7 mouse cellular contexts compared by ENCODE assay signal in genomic region chr17:6781273-6781672, GRCm38 (mm10). TPM values are rescaled to one million over a fixed set of nuclear protein-coding genes. Genes with fewer than 3 reads are reported as not detected.
DNase-seq lines count a peak whose midpoint lies in the region; ATAC-seq lines count a peak whose summit lies in the region.

No protein-coding gene starts in this region.

- H3K27me3 ChIP-seq in lung, embryonic 16.5 days (ENCODE audit: control insufficient read depth, insufficient read depth, low read depth, low read length), result no peaks in the 10 kb centered on the region
- peaks cover 44% of the 10 kb centered on the region for H3K27me3 ChIP-seq in forebrain, embryonic 10.5 days (ENCODE audit: poor library complexity, severe bottlenecking)
- H3K27me3 ChIP-seq in limb, embryonic 15.5 days, result no peaks in the 10 kb centered on the region
- no peaks in the 10 kb centered on the region for H3K27me3 ChIP-seq in stomach, embryonic 16.5 days (ENCODE audit: control insufficient read depth, insufficient read depth, low read length)

- H3K4me1 ChIP-seq in lung, embryonic 16.5 days (replicated peaks; ENCODE audit: control insufficient read depth, insufficient read depth, low read length), result peaks cover 38% of the 10 kb centered on the region
- H3K4me1 ChIP-seq in forebrain, embryonic 10.5 days, result peaks cover 67% of the 10 kb centered on the region
- peaks cover 37% of the 10 kb centered on the region for H3K4me1 ChIP-seq in limb, embryonic 15.5 days
- peaks cover 11% of the 10 kb centered on the region for H3K4me1 ChIP-seq in stomach, embryonic 16.5 days (ENCODE audit: control insufficient read depth, insufficient read depth, low read length)

- WGBS in lung, embryonic 16.5 days, result 24% methylated on average over 6 of the region's 6 CpGs
- 68% methylated on average over 6 of the region's 6 CpGs for WGBS in forebrain, embryonic 10.5 days
- WGBS in limb, embryonic 15.5 days, result 49% methylated on average over 6 of the region's 6 CpGs
- 34% methylated on average over 6 of the region's 6 CpGs for WGBS in stomach, embryonic 16.5 days

- H3K27ac ChIP-seq in lung, embryonic 16.5 days (ENCODE audit: low read length), result no peak overlapping the region
- H3K27ac ChIP-seq in forebrain, embryonic 10.5 days, result no peak overlapping the region
- no peak overlapping the region for H3K27ac ChIP-seq in limb, embryonic 15.5 days
- H3K27ac ChIP-seq in stomach, embryonic 16.5 days (ENCODE audit: low read length), result peak overlapping the region; percentile 33; the same call in 1 of the 2 replicates

- H3K36me3 ChIP-seq in lung, embryonic 16.5 days (ENCODE audit: control insufficient read depth, insufficient read depth, low read length), result no peaks in the 10 kb centered on the region
- no peaks in the 10 kb centered on the region for H3K36me3 ChIP-seq in forebrain, embryonic 10.5 days (replicated peaks)
- no peaks in the 10 kb centered on the region for H3K36me3 ChIP-seq in limb, embryonic 15.5 days
- H3K36me3 ChIP-seq in stomach, embryonic 16.5 days (ENCODE audit: control insufficient read depth, insufficient read depth, low read length), result no peaks in the 10 kb centered on the region

- H3K9me3 ChIP-seq in lung, embryonic 16.5 days (ENCODE audit: control insufficient read depth, low read length), result no peaks in the 10 kb centered on the region
- H3K9me3 ChIP-seq in forebrain, embryonic 10.5 days, result no peaks in the 10 kb centered on the region
- no peaks in the 10 kb centered on the region for H3K9me3 ChIP-seq in limb, embryonic 15.5 days
- H3K9me3 ChIP-seq in stomach, embryonic 16.5 days (replicated peaks; ENCODE audit: control insufficient read depth, low read length), result no peaks in the 10 kb centered on the region

- peak overlapping the region; percentile 84 for H3K4me3 ChIP-seq in lung, embryonic 16.5 days (ENCODE audit: low read length)
- H3K4me3 ChIP-seq in forebrain, embryonic 10.5 days, result peak overlapping the region; percentile 90
- peak overlapping the region; percentile 74 for H3K4me3 ChIP-seq in limb, embryonic 15.5 days
- peak overlapping the region; percentile 91 for H3K4me3 ChIP-seq in stomach, embryonic 16.5 days (replicated peaks; ENCODE audit: low read length)

- H3K9ac ChIP-seq in lung, embryonic 16.5 days (ENCODE audit: low read length), result peak overlapping the region; percentile 58
- H3K9ac ChIP-seq in limb, embryonic 15.5 days, result no peak overlapping the region
- H3K9ac ChIP-seq in stomach, embryonic 16.5 days (ENCODE audit: low read length), result peak overlapping the region; percentile 61

- no peak for ATAC-seq in lung, embryonic 16.5 days (ENCODE audit: low read depth)
- ATAC-seq in limb, embryonic 15.5 days (ENCODE audit: insufficient number of reproducible peaks, low FRiP score, low TSS enrichment, low read depth), result no peak
- no peak for ATAC-seq in stomach, embryonic 16.5 days (ENCODE audit: insufficient read depth, low FRiP score)

- DNase-seq in lung, postnatal 10 days, result no peak
- no peak for DNase-seq in forebrain, embryonic 10.5 days (ENCODE audit: extremely low spot score, low spot score)
- DNase-seq in retina, embryonic 14.5 days (ENCODE audit: low spot score), result no peak
- no peak for DNase-seq in cerebellum, postnatal 36 days

- peak overlapping the region; percentile 92 for H3K4me2 ChIP-seq in lung, embryonic 16.5 days (ENCODE audit: low read depth, low read length)
- H3K4me2 ChIP-seq in limb, embryonic 15.5 days, result peak overlapping the region; percentile 87
- peak overlapping the region; percentile 93 for H3K4me2 ChIP-seq in stomach, embryonic 16.5 days (ENCODE audit: low read depth, low read length)

RNA-seq across cellular contexts. Expression of gene Ezr, which starts 1.3 kb away (rescaled TPM):
- 154 and 168 TPM in 2 replicates for polyA plus RNA-seq in lung, embryonic 16.5 days (2015; fragmentation: Nextera tagmentation; extraction: Ambion mirVana)
- polyA plus RNA-seq in forebrain, embryonic 10.5 days (2016; fragmentation: Nextera tagmentation; extraction: Ambion mirVana), result 103 and 116 TPM in 2 replicates
- polyA plus RNA-seq in limb, embryonic 15.5 days (2015; fragmentation: Nextera tagmentation; extraction: Ambion mirVana), result 114 and 115 TPM in 2 replicates
- polyA plus RNA-seq in stomach, embryonic 16.5 days (2015; fragmentation: Nextera tagmentation; extraction: Ambion mirVana), result 266 and 335 TPM in 2 replicates
